Mouse (Mus musculus) megakaryocyte-erythroid progenitor cell, adult 5-6 weeks (primary cell): ENCODE data around the gene Fyco1. TPM values are rescaled to one million over a fixed set of nuclear protein-coding genes. Genes with fewer than 3 reads are reported as not detected.
"Not testable (repeated sequence)": the region's sequence is repeated elsewhere in the genome, so short reads cannot be mapped to it uniquely, and the experiment has no call there.

Experiments used
- ATAC-seq: replicated peaks from 2 replicates; pipeline ENCODE4 v1.8.0; 2016; ENCODE audit warnings: mild to moderate bottlenecking, inconsistent platforms; ENCODE audit not compliant: severe bottlenecking, poor library complexity, low FRiP score, low TSS enrichment
- total RNA-seq, 2 experiments: library from RNA; stranded (forward) in 1 of 2; stranded (reverse) in 1 of 2; fragments of 200-1000, 215-1000 nt in 1 of 2; fragments of >200 nt in 1 of 2; fragmentation: Nextera tagmentation in 1 of 2; gene quantifications; 2 replicates each; pipeline ENCODE4 v1.2.3; 2014 to 2017

The Fyco1 gene
- total RNA-seq, 2 experiments from 2014 or later = 11.9 to 25.2 TPM

DNA sequence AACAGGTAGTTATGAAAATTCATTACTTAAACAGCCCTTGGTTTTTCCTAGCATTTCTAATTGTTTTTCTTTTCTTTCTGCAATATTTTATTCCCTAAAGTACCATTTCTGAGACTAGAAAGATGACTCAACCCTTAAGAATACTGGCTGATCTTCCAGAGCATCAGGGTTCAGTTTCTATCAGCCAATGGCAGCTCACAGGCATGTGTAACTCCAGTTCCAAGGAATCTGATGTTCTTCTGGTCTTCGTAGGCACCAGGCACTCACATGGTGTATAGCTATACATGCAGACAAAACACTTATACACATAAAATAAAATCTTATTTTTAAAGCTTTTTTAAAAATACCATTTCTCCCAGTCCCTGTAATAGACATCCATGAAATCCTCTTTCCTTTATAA lies 93.5 kb downstream of the Fyco1 start:
- ATAC-seq = no peak

DNA sequence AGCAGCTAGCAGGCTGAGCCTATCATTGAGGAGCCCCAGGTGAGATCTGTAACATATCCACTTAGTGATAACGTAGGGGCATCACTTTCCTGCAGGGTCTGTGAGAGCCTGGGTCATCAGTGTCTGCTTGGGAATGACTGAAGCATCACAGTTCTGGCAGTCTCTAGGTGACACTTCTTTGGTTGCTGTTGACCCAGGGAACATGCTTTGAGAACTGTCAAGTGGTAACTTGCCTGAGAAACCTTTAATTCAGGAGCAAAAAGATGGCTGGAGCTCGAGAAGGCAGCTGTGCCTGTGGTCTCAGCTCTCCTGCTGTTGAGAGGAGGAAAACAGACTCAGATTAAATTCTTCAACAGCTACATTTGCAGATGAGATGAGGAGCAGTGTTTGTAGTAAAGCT lies 94.4 kb downstream of the Fyco1 start:
- ATAC-seq = no peak

DNA sequence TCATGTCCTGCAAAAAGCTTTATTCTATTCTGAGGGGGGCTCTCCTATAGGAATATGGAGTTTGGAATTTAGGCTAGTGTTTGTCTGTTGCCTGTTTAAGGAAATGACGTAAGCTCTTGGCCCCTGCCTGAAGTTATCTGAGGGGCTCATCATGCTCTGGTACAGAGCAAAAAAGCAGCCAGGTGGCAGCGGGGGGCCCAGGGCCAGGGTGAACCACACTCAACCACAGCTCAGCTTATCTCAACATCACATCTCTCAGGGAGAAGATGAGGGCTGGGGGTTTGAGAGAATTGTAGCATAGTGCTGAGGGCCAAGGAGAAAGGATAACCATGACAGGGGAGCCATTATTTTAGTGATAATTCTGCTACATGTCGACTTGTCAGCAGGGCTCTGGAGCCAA lies 94.9 kb downstream of the Fyco1 start:
- ATAC-seq = no peak

DNA sequence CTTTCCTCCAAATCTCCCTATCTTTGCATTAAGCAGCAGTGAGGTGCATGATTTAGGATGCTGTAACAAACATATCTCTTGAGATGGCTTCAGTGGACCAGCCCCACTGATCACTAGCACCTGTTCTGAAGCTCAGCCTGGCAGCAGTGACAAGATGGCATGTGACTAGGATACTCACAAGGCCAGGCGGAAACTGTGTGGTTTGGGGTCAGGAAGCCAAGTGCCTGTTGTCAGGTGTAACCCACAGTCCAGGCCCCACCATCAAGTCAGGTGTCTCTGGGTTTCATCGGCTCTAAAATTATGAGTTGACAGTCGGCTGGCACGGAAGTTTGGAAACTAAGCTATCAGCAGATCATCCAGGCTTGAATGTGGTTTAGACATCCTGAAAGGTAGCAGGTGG lies 97.4 kb downstream of the Fyco1 start:
- ATAC-seq = no peak

DNA sequence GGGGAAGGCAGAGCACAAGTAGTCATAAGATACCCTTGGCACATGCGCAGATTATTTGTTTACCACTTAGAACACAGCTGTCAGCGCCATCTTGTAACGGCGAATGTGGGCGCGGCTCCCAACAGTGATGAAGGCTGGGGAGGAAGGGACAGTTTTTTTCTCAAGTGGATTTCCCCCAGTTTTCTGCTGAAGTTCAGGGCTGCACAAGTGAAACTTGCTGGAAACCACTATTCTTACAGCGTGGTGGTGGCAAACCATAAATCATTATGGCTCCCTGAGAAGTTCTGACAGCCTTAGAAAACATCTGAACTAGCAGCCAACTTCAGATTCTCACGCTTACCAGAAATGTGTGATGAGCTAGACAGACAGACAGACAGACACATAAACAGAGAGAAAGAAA lies 102.0 kb downstream of the Fyco1 start:
- ATAC-seq = not testable (repeated sequence)

DNA sequence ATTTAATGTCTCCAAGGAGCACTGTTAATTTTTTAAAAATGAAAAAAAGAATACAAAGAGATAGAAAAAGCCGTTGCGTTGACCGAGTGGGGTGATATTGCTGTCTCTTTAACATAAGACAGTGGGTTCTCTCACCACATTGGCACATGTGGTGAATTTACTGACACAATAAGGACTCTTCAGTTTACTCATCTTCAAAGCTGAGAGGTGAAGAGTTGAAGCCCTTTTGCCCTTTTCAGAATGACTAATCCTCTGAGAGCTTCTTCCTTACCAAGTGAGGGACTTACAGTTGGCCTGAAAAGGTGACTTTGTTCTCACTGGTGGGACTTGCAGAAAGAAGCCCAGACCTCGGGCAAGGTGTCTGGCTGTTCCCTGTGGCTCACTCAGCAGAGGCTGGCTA lies 110.9 kb downstream of the Fyco1 start:
- ATAC-seq = no peak

Other genes starting within 250 kb of the Fyco1 start
- gene Slc6a20b, start 219.3 kb downstream of the Fyco1 start, total RNA-seq (2014; fragmentation: Nextera tagmentation) = 0.45 and 0.46 TPM in 2 replicates
- gene Slc6a20b, start 219.3 kb downstream of the Fyco1 start, total RNA-seq (2017) = 0.27 and 0.38 TPM in 2 replicates
- gene Ccr9, start 173.5 kb downstream of the Fyco1 start, total RNA-seq (2014; fragmentation: Nextera tagmentation) = not detected in 2 replicates
- 0.09 TPM in 1 of 2 replicates, not detected in the other for gene Ccr9, start 173.5 kb downstream of the Fyco1 start, total RNA-seq (2017)
- 4.1 and 5.6 TPM in 2 replicates for gene Slc6a20a, start 173.0 kb downstream of the Fyco1 start, total RNA-seq (2014; fragmentation: Nextera tagmentation)
- gene Slc6a20a, start 173.0 kb downstream of the Fyco1 start, total RNA-seq (2017) = 4.2 and 6.2 TPM in 2 replicates
- 35.2 and 42.5 TPM in 2 replicates for gene Lztfl1, start 134.2 kb downstream of the Fyco1 start, total RNA-seq (2014; fragmentation: Nextera tagmentation)
- 28.1 and 30.4 TPM in 2 replicates for gene Lztfl1, start 134.2 kb downstream of the Fyco1 start, total RNA-seq (2017)
- 1.1 and 1.4 TPM in 2 replicates for gene Cxcr6, start 45.4 kb downstream of the Fyco1 start, total RNA-seq (2014; fragmentation: Nextera tagmentation)
- 0.70 TPM in 1 of 2 replicates, not detected in the other for gene Cxcr6, start 45.4 kb downstream of the Fyco1 start, total RNA-seq (2017)
- gene Xcr1, start 10.1 kb upstream of the Fyco1 start, total RNA-seq (2014; fragmentation: Nextera tagmentation) = not detected in 2 replicates
- 0.23 TPM in 1 of 2 replicates, not detected in the other for gene Xcr1, start 10.1 kb upstream of the Fyco1 start, total RNA-seq (2017)
- 0.64 TPM in 1 of 2 replicates, not detected in the other for gene Ccr1, start 116.8 kb upstream of the Fyco1 start, total RNA-seq (2014; fragmentation: Nextera tagmentation)
- not detected in 2 replicates for gene Ccr1, start 116.8 kb upstream of the Fyco1 start, total RNA-seq (2017)
- gene Ccr1l1, start 126.5 kb upstream of the Fyco1 start, total RNA-seq (2014; fragmentation: Nextera tagmentation) = not detected in 2 replicates
- not detected in 2 replicates for gene Ccr1l1, start 126.5 kb upstream of the Fyco1 start, total RNA-seq (2017)
- not detected in 2 replicates for gene Ccr3, start 170.1 kb upstream of the Fyco1 start, total RNA-seq (2014; fragmentation: Nextera tagmentation)
- not detected in 2 replicates for gene Ccr3, start 170.1 kb upstream of the Fyco1 start, total RNA-seq (2017)